Mouse (Mus musculus) embryonic fibroblast, embryonic 13.5 days (primary cell): Measurements from ENCODE around the gene Atp5k. TPM values are rescaled to one million over a fixed set of nuclear protein-coding genes. Genes with fewer than 3 reads are reported as not detected.

Source experiments
- H3K27ac ChIP-seq: 2 replicates; pipeline ENCODE4 v1.5.1; 2012; ENCODE audit warnings: low read length, control low read depth, inconsistent platforms; ENCODE audit not compliant: insufficient read depth
- H3K4me1 ChIP-seq: 2 replicates; pipeline ENCODE4 v1.6.1; 2011; ENCODE audit warnings: low read length; ENCODE audit not compliant: control insufficient read depth, insufficient read depth
- H3K4me3 ChIP-seq: 2 replicates; pipeline ENCODE4 v1.5.1; 2011; ENCODE audit warnings: mild to moderate bottlenecking, control low read depth, low read length; ENCODE audit not compliant: insufficient read depth
- CTCF ChIP-seq: IDR thresholded peaks from 2 replicates; pipeline ENCODE4 v1.5.1; 2011; ENCODE audit warnings: mild to moderate bottlenecking, control low read depth, low read length, moderate library complexity, borderline replicate concordance; ENCODE audit not compliant: insufficient read depth
- POLR2A ChIP-seq: IDR thresholded peaks from 2 replicates; pipeline ENCODE4 v1.6.1; 2011; ENCODE audit warnings: low read depth, mild to moderate bottlenecking, control low read depth, low read length, moderate library complexity
- polyA plus RNA-seq: library from polyadenylated mRNA; stranded (reverse); fragments of >200 nt; gene quantifications from 2 replicates; pipeline ENCODE4 v1.2.4, GENCODE M21; 2011; ENCODE audit warnings: low read depth; ENCODE audit not compliant: missing spikeins, insufficient read length

Gene Atp5k
- polyA plus RNA-seq, 1 experiment: 264 TPM

GRCm38 (mm10) chr5:108385632-108386031 is 48.6 kb downstream of the Atp5k start:
- Histone ChIP-seq H3K4me1 (peaks cover 2% of the 10 kb centered on the region; the same call in 1 of the 2 replicates), H3K27ac (no peak overlapping the region)
- TF ChIP-seq POLR2A: no peak
- TF ChIP-seq CTCF: no peak

More at GRCm38 (mm10) chr5:108385632-108386031, 48.6 kb downstream of the Atp5k start:
- no peak overlapping the region for H3K4me3 ChIP-seq

Other genes with a start within 250 kb of the Atp5k start
- gene Dr1, start 165.6 kb downstream of the Atp5k start, polyA plus RNA-seq: 32.9 and 34.8 TPM in 2 replicates
- gene Pigg, start 121.8 kb downstream of the Atp5k start, polyA plus RNA-seq: 7.9 and 8.0 TPM in 2 replicates
- 0.27 and 0.37 TPM in 2 replicates for gene Gm42517, start 66.5 kb downstream of the Atp5k start, polyA plus RNA-seq
- gene Pde6b, start 46.1 kb downstream of the Atp5k start, polyA plus RNA-seq: not detected in 2 replicates
- 0.72 and 0.95 TPM in 2 replicates for gene Mfsd7a, start 14.4 kb upstream of the Atp5k start, polyA plus RNA-seq
- 92.3 and 93.4 TPM in 2 replicates for gene Pcgf3, start 26.8 kb upstream of the Atp5k start, polyA plus RNA-seq
- gene Cplx1, start 115.6 kb upstream of the Atp5k start, polyA plus RNA-seq: not detected in 2 replicates
- 74.7 and 92.7 TPM in 2 replicates for gene Gak, start 195.3 kb upstream of the Atp5k start, polyA plus RNA-seq
- 29.0 and 36.3 TPM in 2 replicates for gene Tmem175, start 195.3 kb upstream of the Atp5k start, polyA plus RNA-seq
- gene Idua, start 225.9 kb upstream of the Atp5k start, polyA plus RNA-seq: 17.9 and 18.6 TPM in 2 replicates
- 11.7 and 11.8 TPM in 2 replicates for gene Dgkq, start 235.2 kb upstream of the Atp5k start, polyA plus RNA-seq
- 0.23 TPM in 1 of 2 replicates, not detected in the other for gene Slc26a1, start 241.1 kb upstream of the Atp5k start, polyA plus RNA-seq